Mouse (Mus musculus): Measurements from ENCODE around the gene Amt. TPM values are rescaled to one million over a fixed set of nuclear protein-coding genes. Genes with fewer than 3 reads are reported as not detected.
A peak's percentile ranks its signal among the peaks of the same experiment; 100 is the strongest.
"Not testable (repeated sequence)": the region's sequence is repeated elsewhere in the genome, so short reads cannot be mapped to it uniquely, and the experiment has no call there.

Amt gene
- polyA plus RNA-seq, 1 experiment from 2014 or later: 10.9 TPM

GRCm38 (mm10) chr9:108308141-108308540 lies 11.5 kb downstream of the Amt start:
- peaks cover 12% of the 10 kb centered on the region for H3K36me3 ChIP-seq
- peak overlapping the region; percentile 51 for H3K27ac ChIP-seq (replicated peaks)
- peak overlapping the region; percentile 95 for H3K9ac ChIP-seq
- peak overlapping the region; percentile 92 for H3K4me2 ChIP-seq
- WGBS: 26% methylated on average over 2 of the region's 2 CpGs
- H3K4me1 ChIP-seq: peaks cover 69% of the 10 kb centered on the region
- no peak for ATAC-seq (ENCODE audit: extremely low read depth, insufficient number of reproducible peaks, low FRiP score, low TSS enrichment)
- peak overlapping the region; percentile 77 for H3K4me3 ChIP-seq
- H3K27me3 ChIP-seq (replicated peaks): no peaks in the 10 kb centered on the region
- H3K9me3 ChIP-seq: no peaks in the 10 kb centered on the region

GRCm38 (mm10) chr9:108317572-108317971 lies 20.9 kb downstream of the Amt start:
- H3K9me3 ChIP-seq: no peaks in the 10 kb centered on the region
- WGBS: 90% methylated on average over 3 of the region's 3 CpGs
- H3K4me1 ChIP-seq: peaks cover 18% of the 10 kb centered on the region; the same call in 1 of the 2 replicates
- H3K27ac ChIP-seq (replicated peaks): no peak overlapping the region
- H3K4me2 ChIP-seq: no peak overlapping the region
- peaks cover 76% of the 10 kb centered on the region for H3K36me3 ChIP-seq
- no peak overlapping the region for H3K9ac ChIP-seq
- no peak for ATAC-seq (ENCODE audit: extremely low read depth, insufficient number of reproducible peaks, low FRiP score, low TSS enrichment)
- H3K27me3 ChIP-seq (replicated peaks): no peaks in the 10 kb centered on the region
- H3K4me3 ChIP-seq: no peak overlapping the region

- Histone ChIP-seq H3K4me1 (peaks cover 16% of the 10 kb centered on the region; the same call in 1 of the 2 replicates), H3K4me2 (no peak overlapping the region), H3K4me3 (no peak overlapping the region), H3K27ac (replicated peaks) (no peak overlapping the region), H3K36me3 (peaks cover 81% of the 10 kb centered on the region), H3K27me3 (replicated peaks) (no peaks in the 10 kb centered on the region), H3K9me3 (no peaks in the 10 kb centered on the region), H3K9ac (no peak overlapping the region)
- ATAC-seq (ENCODE audit: extremely low read depth, insufficient number of reproducible peaks, low FRiP score, low TSS enrichment): no peak
- WGBS: 82% methylated on average over 2 of the region's 2 CpGs
These were observed 21.8 kb downstream of the Amt start for GRCm38 (mm10) chr9:108318462-108318861.

- not testable (repeated sequence) for ATAC-seq (ENCODE audit: extremely low read depth, insufficient number of reproducible peaks, low FRiP score, low TSS enrichment); H3K27ac ChIP-seq (replicated peaks); H3K27me3 ChIP-seq (replicated peaks); H3K9me3 ChIP-seq; H3K9ac ChIP-seq; H3K4me2 ChIP-seq; H3K4me3 ChIP-seq
- Histone ChIP-seq H3K36me3 (peaks cover 60% of the 10 kb centered on the region), H3K4me1 (0 out of 2 replicates have a peak, but pooled peaks cover 14% of the 10 kb centered on the region)
- 90% methylated on average over 7 of the region's 7 CpGs for WGBS
These were observed 25.4 kb downstream of the Amt start for GRCm38 (mm10) chr9:108322054-108322453.

GRCm38 (mm10) chr9:108324784-108325183 lies 28.1 kb downstream of the Amt start:
- H3K4me1 ChIP-seq: 0 out of 2 replicates have a peak, but pooled peaks cover 14% of the 10 kb centered on the region

GRCm38 (mm10) chr9:108325811-108326210 lies 29.2 kb downstream of the Amt start:
- H3K9ac ChIP-seq: no peak overlapping the region
- H3K4me1 ChIP-seq: 0 out of 2 replicates have a peak, but pooled peaks cover 11% of the 10 kb centered on the region
- WGBS: 100% methylated on average over 2 of the region's 2 CpGs
- no peaks in the 10 kb centered on the region for H3K27me3 ChIP-seq (replicated peaks)
- no peak overlapping the region for H3K27ac ChIP-seq (replicated peaks)
- H3K9me3 ChIP-seq: no peaks in the 10 kb centered on the region
- H3K36me3 ChIP-seq: peaks cover 71% of the 10 kb centered on the region
- no peak overlapping the region for H3K4me3 ChIP-seq
- no peak for ATAC-seq (ENCODE audit: extremely low read depth, insufficient number of reproducible peaks, low FRiP score, low TSS enrichment)
- no peak overlapping the region for H3K4me2 ChIP-seq

More at GRCm38 (mm10) chr9:108324784-108325183, 28.1 kb downstream of the Amt start:
- Histone ChIP-seq H3K27me3 (replicated peaks) (no peaks in the 10 kb centered on the region), H3K9ac (no peak overlapping the region), H3K4me2 (no peak overlapping the region), H3K4me3 (no peak overlapping the region), H3K9me3 (no peaks in the 10 kb centered on the region), H3K36me3 (peaks cover 70% of the 10 kb centered on the region), H3K27ac (replicated peaks) (no peak overlapping the region)
- no peak for ATAC-seq (ENCODE audit: extremely low read depth, insufficient number of reproducible peaks, low FRiP score, low TSS enrichment)
- WGBS: 93% methylated on average over 1 of the region's 1 CpGs

GRCm38 (mm10) chr9:108337848-108338550 lies 41.3 kb downstream of the Amt start:
- Histone ChIP-seq H3K27ac (replicated peaks) (peak overlapping the region; percentile 97), H3K9ac (peak overlapping the region; percentile 97)

GRCm38 (mm10) chr9:108338551-108338885 lies 41.9 kb downstream of the Amt start:
- ATAC-seq (ENCODE audit: extremely low read depth, insufficient number of reproducible peaks, low FRiP score, low TSS enrichment): no peak
- Histone ChIP-seq H3K4me3 (peak overlapping the region; percentile 87), H3K9ac (peak overlapping the region; percentile 97), H3K27ac (replicated peaks) (peak overlapping the region; percentile 97), H3K4me1 (peaks cover 37% of the 10 kb centered on the region), H3K4me2 (peak overlapping the region; percentile 87), H3K9me3 (no peaks in the 10 kb centered on the region), H3K36me3 (peaks cover 41% of the 10 kb centered on the region), H3K27me3 (replicated peaks) (no peaks in the 10 kb centered on the region)
- 27% methylated on average over 6 of the region's 6 CpGs for whole genome bisulfite sequencing

More at GRCm38 (mm10) chr9:108337848-108338550, 41.3 kb downstream of the Amt start:
- Histone ChIP-seq H3K4me2 (peak overlapping the region; percentile 87), H3K4me1 (peaks cover 37% of the 10 kb centered on the region), H3K36me3 (peaks cover 46% of the 10 kb centered on the region), H3K27me3 (replicated peaks) (no peaks in the 10 kb centered on the region), H3K4me3 (peak overlapping the region; percentile 87; the same call in 1 of the 2 replicates), H3K9me3 (no peaks in the 10 kb centered on the region)
- whole genome bisulfite sequencing: 62% methylated on average over 10 of the region's 10 CpGs
- ATAC-seq (ENCODE audit: extremely low read depth, insufficient number of reproducible peaks, low FRiP score, low TSS enrichment): no peak

GRCm38 (mm10) chr9:108338886-108339781 lies 42.5 kb downstream of the Amt start, which contains the start of gene Gpx1:
TSS of gene Gpx1 (plus strand) at chr9:108338903.
- peak within 1 kb of the TSS; percentile 87 for H3K4me3 ChIP-seq
- under 1% methylated on average over 49 of the region's 49 CpGs for WGBS
- H3K27me3 ChIP-seq (replicated peaks): no peaks in the 10 kb centered on the region
- H3K9me3 ChIP-seq: no peaks in the 10 kb centered on the region
- peak within 1 kb of the TSS; percentile 97 for H3K27ac ChIP-seq (replicated peaks)
- H3K4me1 ChIP-seq: peaks cover 37% of the 10 kb centered on the region
- peak within 1 kb of the TSS; percentile 97 for H3K9ac ChIP-seq
- ATAC-seq (ENCODE audit: extremely low read depth, insufficient number of reproducible peaks, low FRiP score, low TSS enrichment): peak; percentile 89
- peaks cover 35% of the 10 kb centered on the region for H3K36me3 ChIP-seq
- H3K4me2 ChIP-seq: peak within 1 kb of the TSS; percentile 87

GRCm38 (mm10) chr9:108339886-108340257 lies 43.2 kb downstream of the Amt start:
- H3K9me3 ChIP-seq: no peaks in the 10 kb centered on the region
- peaks cover 28% of the 10 kb centered on the region for H3K36me3 ChIP-seq
- H3K4me3 ChIP-seq: peak overlapping the region; percentile 87
- H3K4me1 ChIP-seq: peaks cover 37% of the 10 kb centered on the region
- 7% methylated on average over 20 of the region's 20 CpGs for WGBS
- no peaks in the 10 kb centered on the region for H3K27me3 ChIP-seq (replicated peaks)
- peak overlapping the region; percentile 97 for H3K27ac ChIP-seq (replicated peaks)
- no peak for ATAC-seq (ENCODE audit: extremely low read depth, insufficient number of reproducible peaks, low FRiP score, low TSS enrichment)
- peak overlapping the region; percentile 87 for H3K4me2 ChIP-seq
- peak overlapping the region; percentile 97 for H3K9ac ChIP-seq
